Mouse (Mus musculus) ES-Bruce4 (cell line): ENCODE results near the gene Phactr4.

Experiments used
- CTCF ChIP-seq: IDR thresholded peaks from one replicate; pipeline ENCODE4 v1.8.1; 2011; ENCODE audit warnings: low read depth, low read length
- EP300 ChIP-seq: IDR thresholded peaks from 2 replicates; pipeline ENCODE4 v1.6.1; 2011; ENCODE audit warnings: low read depth, low read length; ENCODE audit not compliant: insufficient read depth

DNA sequence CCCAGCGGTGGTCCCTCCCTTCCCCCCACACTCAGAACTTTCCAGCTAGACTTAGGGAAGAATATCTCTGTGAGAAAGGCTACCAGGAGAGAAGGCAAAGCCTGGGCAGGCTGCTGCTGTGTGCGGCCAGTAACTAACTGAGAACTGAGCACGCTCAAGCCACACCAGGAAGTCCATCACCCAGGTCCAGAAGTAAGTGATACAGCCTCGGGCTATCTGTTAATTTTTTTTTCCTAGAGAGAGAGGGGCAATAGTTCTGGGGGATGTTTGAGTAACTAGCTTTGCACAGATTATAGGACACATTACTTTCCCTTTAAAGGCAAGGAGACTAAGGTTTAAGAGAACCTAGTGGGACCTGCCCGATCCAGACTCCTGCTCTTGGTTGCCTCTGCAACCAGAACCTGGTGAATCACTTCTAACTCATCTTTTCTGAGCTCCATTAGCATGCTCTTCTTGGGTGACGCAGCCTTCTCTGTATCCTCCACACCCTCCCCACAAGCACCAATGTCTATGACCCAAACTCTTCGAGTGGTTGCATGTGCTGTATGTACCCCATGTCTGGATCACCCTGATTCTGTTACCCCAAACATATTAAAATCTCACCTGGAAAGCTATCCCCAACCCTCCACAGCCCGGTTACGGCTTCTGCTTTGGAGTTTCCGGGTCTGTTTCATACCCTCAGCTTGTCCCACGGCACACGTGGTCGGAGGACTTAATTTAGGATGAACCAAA, 77.7 kb downstream of the Phactr4 start:
- TF ChIP-seq CTCF (no peak), EP300 (no peak)
